Mouse (Mus musculus) heart, postnatal 0 days (tissue): ENCODE measurements around the gene P4ha3. TPM values are rescaled to one million over a fixed set of nuclear protein-coding genes. Genes with fewer than 3 reads are reported as not detected.

Experiments used
- ATAC-seq: fragments of 200-750 bp; cut with Nextera tagmentation; 2 replicates; pipeline ENCODE4 v1.8.0; 2017; ENCODE audit warnings: low read depth, moderate number of reproducible peaks, moderate library complexity; ENCODE audit not compliant: insufficient read depth
- DNase-seq: peaks from one replicate; pipeline ENCODE4 v3.0.0-alpha.2; 2016; ENCODE audit warnings: low spot score
- H3K27ac ChIP-seq: fragments of 300-500 bp; sonication (generic); 2 replicates; pipeline ENCODE4 v1.5.1; 2014; ENCODE audit warnings: low read depth, mild to moderate bottlenecking
- H3K27me3 ChIP-seq: fragments of 300-500 bp; sonication (generic); 2 replicates; pipeline ENCODE4 v1.6.1; 2014; ENCODE audit warnings: low read length, mixed read lengths; ENCODE audit not compliant: control insufficient read depth, insufficient read depth
- H3K36me3 ChIP-seq: fragments of 300-500 bp; sonication (generic); replicated peaks from 2 replicates; pipeline ENCODE4 v1.6.1; 2014; ENCODE audit warnings: low read length, mixed read lengths; ENCODE audit not compliant: control insufficient read depth, insufficient read depth
- H3K4me1 ChIP-seq: fragments of 300-500 bp; sonication (generic); 2 replicates; pipeline ENCODE4 v1.6.1; 2014; ENCODE audit warnings: antibody characterized with exemption; ENCODE audit not compliant: control insufficient read depth, insufficient read depth
- H3K4me2 ChIP-seq: fragments of 300-500 bp; sonication (generic); 2 replicates; pipeline ENCODE4 v1.6.1; 2014; ENCODE audit warnings: low read depth, mild to moderate bottlenecking, low read length, moderate library complexity
- H3K4me3 ChIP-seq: fragments of 300-500 bp; sonication (generic); 2 replicates; pipeline ENCODE4 v1.5.1; 2014; ENCODE audit warnings: low read depth, low read length
- H3K9ac ChIP-seq: fragments of 300-500 bp; sonication (generic); replicated peaks from 2 replicates; pipeline ENCODE4 v1.6.1; 2014; ENCODE audit warnings: low read depth, low read length, mixed read lengths
- H3K9me3 ChIP-seq: fragments of 300-500 bp; sonication (generic); replicated peaks from 2 replicates; pipeline ENCODE4 v1.6.1; 2016; ENCODE audit warnings: low read length; ENCODE audit not compliant: control insufficient read depth
- CTCF ChIP-seq: IDR thresholded peaks from 2 replicates; pipeline ENCODE4 v1.5.1; 2016; ENCODE audit warnings: antibody characterized with exemption, control low read depth, low read depth
- EP300 ChIP-seq: IDR thresholded peaks from 2 replicates; pipeline ENCODE4 v1.6.1; 2016; ENCODE audit warnings: antibody characterized with exemption, low read depth
- WGBS: fragments of 180-500 bp; shearing (Covaris S2); extraction: QIAGEN DNeasy Blood & Tissue Kit; methylation state at CpG from one replicate; pipeline ENCODE4 v1.1.7; 2014; 5-methylcytosine and 5-hydroxymethylcytosine counted together
- polyA plus RNA-seq: library from polyadenylated mRNA; unstranded; fragments of >200 nt; fragmentation: Nextera tagmentation; extraction: Ambion mirVana; gene quantifications from 2 replicates; pipeline ENCODE4 v1.2.1, GENCODE M21; 2015
- total RNA-seq: library from RNA; depleted of rRNA; stranded (reverse); fragments of >200 nt; gene quantifications from 2 replicates; pipeline ENCODE4 v1.2.3, GENCODE M21; 2014; ENCODE audit warnings: low replicate concordance

Gene P4ha3
- total and polyA plus RNA-seq, 2 experiments from 2014 or later = 1.8 to 5.5 TPM

GRCm38 (mm10) chr7:100305894-100306293 lies 20.6 kb downstream of the P4ha3 start:
- H3K4me3 ChIP-seq = no peak overlapping the region
- ATAC-seq (no peak), DNase-seq (no peak)
- TF ChIP-seq CTCF (no peak), EP300 (no peak)
- no peaks in the 10 kb centered on the region for H3K27me3 ChIP-seq
- peaks cover 20% of the 10 kb centered on the region for H3K4me1 ChIP-seq
- H3K36me3 ChIP-seq = no peaks in the 10 kb centered on the region
- H3K27ac ChIP-seq = no peak overlapping the region
- H3K9ac ChIP-seq = no peak overlapping the region
- 90% methylated on average over 9 of the region's 9 CpGs for WGBS
- H3K4me2 ChIP-seq = no peak overlapping the region
- no peaks in the 10 kb centered on the region for H3K9me3 ChIP-seq

GRCm38 (mm10) chr7:100307872-100308653 lies 22.7 kb downstream of the P4ha3 start:
- Histone ChIP-seq H3K9me3 (no peaks in the 10 kb centered on the region), H3K27ac (no peak overlapping the region), H3K36me3 (no peaks in the 10 kb centered on the region), H3K4me1 (peaks cover 7% of the 10 kb centered on the region; the same call in 1 of the 2 replicates), H3K9ac (no peak overlapping the region), H3K4me3 (no peak overlapping the region), H3K27me3 (no peaks in the 10 kb centered on the region), H3K4me2 (no peak overlapping the region)
- DNase-seq (no peak), ATAC-seq (no peak)
- TF ChIP-seq EP300 = no peak
- no peak for TF ChIP-seq CTCF
- WGBS = 86% methylated on average over 6 of the region's 6 CpGs

GRCm38 (mm10) chr7:100309216-100309615 lies 23.9 kb downstream of the P4ha3 start:
- WGBS = 26% methylated on average over 1 of the region's 1 CpGs
- no peak overlapping the region for H3K4me3 ChIP-seq
- ATAC-seq (no peak), DNase-seq (no peak)
- no peaks in the 10 kb centered on the region for H3K36me3 ChIP-seq
- peaks cover 7% of the 10 kb centered on the region; the same call in 1 of the 2 replicates for H3K4me1 ChIP-seq
- H3K9ac ChIP-seq = no peak overlapping the region
- H3K27me3 ChIP-seq = no peaks in the 10 kb centered on the region
- no peaks in the 10 kb centered on the region for H3K9me3 ChIP-seq
- H3K4me2 ChIP-seq = no peak overlapping the region
- TF ChIP-seq CTCF = no peak
- TF ChIP-seq EP300 = no peak
- H3K27ac ChIP-seq = no peak overlapping the region

- DNase-seq = no peak
- no peaks in the 10 kb centered on the region for H3K9me3 ChIP-seq
- no peak for ATAC-seq
- H3K4me3 ChIP-seq = no peak overlapping the region
- H3K9ac ChIP-seq = no peak overlapping the region
- WGBS = 26% methylated on average over 6 of the region's 6 CpGs
- H3K27me3 ChIP-seq = no peaks in the 10 kb centered on the region
- no peaks in the 10 kb centered on the region for H3K36me3 ChIP-seq
- H3K4me1 ChIP-seq = peaks cover 7% of the 10 kb centered on the region; the same call in 1 of the 2 replicates
- H3K27ac ChIP-seq = no peak overlapping the region
- no peak overlapping the region for H3K4me2 ChIP-seq
- no peak for TF ChIP-seq CTCF
- no peak for TF ChIP-seq EP300
These were observed 24.4 kb downstream of the P4ha3 start for GRCm38 (mm10) chr7:100309679-100310078.

GRCm38 (mm10) chr7:100310290-100310689 lies 25.0 kb downstream of the P4ha3 start:
- Histone ChIP-seq H3K27me3 (no peaks in the 10 kb centered on the region), H3K27ac (no peak overlapping the region), H3K9me3 (no peaks in the 10 kb centered on the region), H3K4me1 (peaks cover 7% of the 10 kb centered on the region; the same call in 1 of the 2 replicates), H3K9ac (no peak overlapping the region), H3K4me3 (no peak overlapping the region), H3K36me3 (0 out of 2 replicates have a peak, but pooled peaks cover 5% of the 10 kb centered on the region), H3K4me2 (no peak overlapping the region)
- no peak for ATAC-seq
- 74% methylated on average over 12 of the region's 12 CpGs for WGBS
- TF ChIP-seq CTCF = no peak
- no peak for TF ChIP-seq EP300
- no peak for DNase-seq
